Mouse (Mus musculus): Measurements from ENCODE around the gene Lingo1.

DNA sequence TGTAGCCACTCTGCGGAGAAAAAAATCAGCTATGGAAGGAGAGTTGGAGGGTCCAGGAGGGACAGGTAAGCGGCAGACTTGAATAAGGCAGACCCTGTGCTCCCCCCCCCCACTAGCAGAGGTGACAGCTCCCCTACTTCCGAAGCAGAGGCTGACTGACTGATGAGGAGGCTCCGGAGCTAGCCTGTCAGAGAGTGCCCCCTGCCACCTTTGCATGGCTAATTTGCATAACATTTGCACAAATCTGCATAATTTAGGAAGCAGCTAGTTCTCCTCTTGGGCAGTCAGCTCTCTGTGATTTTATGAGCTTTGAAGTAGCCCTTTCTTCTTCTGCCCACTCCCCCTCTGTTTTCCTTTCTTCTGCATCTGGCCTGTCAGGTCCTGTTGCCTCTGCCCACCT lies 216.2 kb downstream of the Lingo1 start:
- TF ChIP-seq CTCF (IDR thresholded peaks at IDR 0.05): no peak
- no peak for TF ChIP-seq EP300 (IDR thresholded peaks at IDR 0.05)
